Mouse (Mus musculus): ENCODE measurements around the gene Exosc1. TPM values are rescaled to one million over a fixed set of nuclear protein-coding genes. Genes with fewer than 3 reads are reported as not detected.

Exosc1 gene
- polyA plus RNA-seq, 1 experiment, result 27.5 TPM

GRCm38 (mm10) chr19:41906311-41907078 is 26.7 kb downstream of the Exosc1 start:
- no peak for TF ChIP-seq POLR2A (IDR thresholded peaks at IDR 0.05; ENCODE audit: control insufficient read depth, low read depth, low read length)
- no peak for TF ChIP-seq CTCF (IDR thresholded peaks at IDR 0.05; ENCODE audit: control insufficient read depth, insufficient read depth, insufficient replicate concordance, low read depth, low read length)
- Histone ChIP-seq H3K4me3 (ENCODE audit: control insufficient read depth, low read depth, low read length) (no peak overlapping the region), H3K27me3 (ENCODE audit: control insufficient read depth, insufficient read depth, low read length) (no peaks in the 10 kb centered on the region), H3K4me1 (ENCODE audit: control insufficient read depth, insufficient read depth, low read length) (no peaks in the 10 kb centered on the region), H3K36me3 (ENCODE audit: control insufficient read depth, insufficient read depth, low read length) (no peaks in the 10 kb centered on the region), H3K27ac (ENCODE audit: control insufficient read depth, insufficient read depth, low read depth, low read length) (no peak overlapping the region)

DNA sequence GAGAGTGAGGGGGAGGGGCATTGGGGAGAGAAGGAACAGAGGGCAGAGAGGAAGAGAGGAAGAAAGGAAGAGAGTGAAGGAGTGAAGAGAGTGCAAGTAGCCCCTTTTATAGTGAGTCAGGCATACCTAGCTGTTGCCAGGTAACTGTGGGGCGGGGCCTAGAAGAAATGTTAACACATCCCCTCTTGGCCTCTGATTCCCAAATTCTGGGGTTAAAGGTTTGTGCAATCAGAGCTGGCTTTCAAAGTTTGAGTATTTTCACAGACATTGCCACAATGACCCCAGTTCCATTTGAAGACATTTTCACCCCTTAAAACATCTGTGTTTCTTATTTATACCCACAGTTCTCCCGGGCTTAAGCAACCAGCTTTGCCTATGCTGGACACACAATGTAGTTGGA is 28.0 kb downstream of the Exosc1 start:
- TF ChIP-seq CTCF (IDR thresholded peaks at IDR 0.05; ENCODE audit: control insufficient read depth, insufficient read depth, insufficient replicate concordance, low read depth, low read length), result no peak
- TF ChIP-seq POLR2A (IDR thresholded peaks at IDR 0.05; ENCODE audit: control insufficient read depth, low read depth, low read length), result no peak
- Histone ChIP-seq H3K27me3 (ENCODE audit: control insufficient read depth, insufficient read depth, low read length) (no peaks in the 10 kb centered on the region), H3K4me3 (ENCODE audit: control insufficient read depth, low read depth, low read length) (no peak overlapping the region), H3K4me1 (ENCODE audit: control insufficient read depth, insufficient read depth, low read length) (no peaks in the 10 kb centered on the region), H3K36me3 (ENCODE audit: control insufficient read depth, insufficient read depth, low read length) (no peaks in the 10 kb centered on the region), H3K27ac (ENCODE audit: control insufficient read depth, insufficient read depth, low read depth, low read length) (no peak overlapping the region)

DNA sequence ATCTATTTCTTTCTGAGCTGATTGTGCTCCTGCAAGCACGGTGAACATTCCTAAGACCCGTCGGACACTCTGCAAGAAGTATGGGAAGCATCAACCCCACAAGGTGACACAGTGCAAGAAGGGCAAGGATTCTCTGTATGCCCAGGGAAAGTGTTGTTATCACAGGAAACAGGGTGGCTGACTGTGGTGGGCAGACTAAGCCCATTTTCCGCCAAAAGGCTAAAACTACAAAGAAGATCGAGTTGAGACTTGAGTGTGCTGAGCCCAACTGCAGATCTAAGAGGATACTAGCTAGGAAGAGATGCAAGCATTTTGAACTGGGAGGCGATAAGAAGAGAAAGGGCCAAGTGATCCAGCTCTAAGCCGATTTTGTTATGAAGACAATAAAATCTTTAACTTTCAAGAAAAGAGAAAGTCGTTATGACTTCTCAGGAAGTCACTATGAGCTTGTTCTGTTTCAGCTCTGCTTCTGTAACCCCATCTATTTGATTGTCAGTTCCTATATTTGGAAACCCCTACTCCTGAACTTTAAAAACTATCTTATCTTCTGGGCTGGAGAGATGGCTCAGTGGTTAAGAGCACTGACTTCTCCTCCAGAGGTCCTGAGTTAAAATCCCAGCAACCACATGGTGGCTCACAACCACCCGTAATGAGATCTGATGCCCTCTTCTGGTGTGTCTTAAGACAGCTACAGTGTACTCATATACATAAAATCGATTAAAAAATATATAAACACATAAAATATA is 30.2 kb downstream of the Exosc1 start:
- TF ChIP-seq POLR2A (IDR thresholded peaks at IDR 0.05; ENCODE audit: control insufficient read depth, low read depth, low read length), result no peak
- TF ChIP-seq CTCF (IDR thresholded peaks at IDR 0.05; ENCODE audit: control insufficient read depth, insufficient read depth, insufficient replicate concordance, low read depth, low read length), result no peak
- H3K4me3 ChIP-seq (ENCODE audit: control insufficient read depth, low read depth, low read length), result no peak overlapping the region
- no peaks in the 10 kb centered on the region for H3K4me1 ChIP-seq (ENCODE audit: control insufficient read depth, insufficient read depth, low read length)
- H3K36me3 ChIP-seq (ENCODE audit: control insufficient read depth, insufficient read depth, low read length), result no peaks in the 10 kb centered on the region
- no peak overlapping the region for H3K27ac ChIP-seq (ENCODE audit: control insufficient read depth, insufficient read depth, low read depth, low read length)
- no peaks in the 10 kb centered on the region for H3K27me3 ChIP-seq (ENCODE audit: control insufficient read depth, insufficient read depth, low read length)

GRCm38 (mm10) chr19:41901696-41902095 is 31.5 kb downstream of the Exosc1 start:
- Histone ChIP-seq H3K4me1 (ENCODE audit: control insufficient read depth, insufficient read depth, low read length) (no peaks in the 10 kb centered on the region), H3K36me3 (ENCODE audit: control insufficient read depth, insufficient read depth, low read length) (no peaks in the 10 kb centered on the region), H3K4me3 (ENCODE audit: control insufficient read depth, low read depth, low read length) (no peak overlapping the region), H3K27ac (ENCODE audit: control insufficient read depth, insufficient read depth, low read depth, low read length) (no peak overlapping the region), H3K27me3 (ENCODE audit: control insufficient read depth, insufficient read depth, low read length) (no peaks in the 10 kb centered on the region)
- TF ChIP-seq POLR2A (IDR thresholded peaks at IDR 0.05; ENCODE audit: control insufficient read depth, low read depth, low read length) (no peak), CTCF (IDR thresholded peaks at IDR 0.05; ENCODE audit: control insufficient read depth, insufficient read depth, insufficient replicate concordance, low read depth, low read length) (no peak)

- TF ChIP-seq POLR2A (IDR thresholded peaks at IDR 0.05; ENCODE audit: control insufficient read depth, low read depth, low read length) (no peak), CTCF (IDR thresholded peaks at IDR 0.05; ENCODE audit: control insufficient read depth, insufficient read depth, insufficient replicate concordance, low read depth, low read length) (no peak)
- Histone ChIP-seq H3K27me3 (ENCODE audit: control insufficient read depth, insufficient read depth, low read length) (no peaks in the 10 kb centered on the region), H3K36me3 (ENCODE audit: control insufficient read depth, insufficient read depth, low read length) (no peaks in the 10 kb centered on the region), H3K4me1 (ENCODE audit: control insufficient read depth, insufficient read depth, low read length) (no peaks in the 10 kb centered on the region), H3K4me3 (ENCODE audit: control insufficient read depth, low read depth, low read length) (no peak overlapping the region), H3K27ac (ENCODE audit: control insufficient read depth, insufficient read depth, low read depth, low read length) (no peak overlapping the region)
Observed at GRCm38 (mm10) chr19:41900495-41901090, 32.6 kb downstream of the Exosc1 start.

- Histone ChIP-seq H3K4me3 (ENCODE audit: control insufficient read depth, low read depth, low read length) (peak overlapping the region; percentile 64), H3K27me3 (ENCODE audit: control insufficient read depth, insufficient read depth, low read length) (no peaks in the 10 kb centered on the region), H3K4me1 (ENCODE audit: control insufficient read depth, insufficient read depth, low read length) (peaks cover 3% of the 10 kb centered on the region; the same call in 1 of the 2 replicates), H3K36me3 (ENCODE audit: control insufficient read depth, insufficient read depth, low read length) (no peaks in the 10 kb centered on the region), H3K27ac (ENCODE audit: control insufficient read depth, insufficient read depth, low read depth, low read length) (no peak overlapping the region)
- TF ChIP-seq POLR2A (IDR thresholded peaks at IDR 0.05; ENCODE audit: control insufficient read depth, low read depth, low read length) (no peak), CTCF (IDR thresholded peaks at IDR 0.05; ENCODE audit: control insufficient read depth, insufficient read depth, insufficient replicate concordance, low read depth, low read length) (no peak)
Observed at GRCm38 (mm10) chr19:41898860-41899259, 34.4 kb downstream of the Exosc1 start.

- Histone ChIP-seq H3K36me3 (ENCODE audit: control insufficient read depth, insufficient read depth, low read length) (no peaks in the 10 kb centered on the region), H3K4me1 (ENCODE audit: control insufficient read depth, insufficient read depth, low read length) (peaks cover 3% of the 10 kb centered on the region; the same call in 1 of the 2 replicates), H3K27me3 (ENCODE audit: control insufficient read depth, insufficient read depth, low read length) (no peaks in the 10 kb centered on the region), H3K27ac (ENCODE audit: control insufficient read depth, insufficient read depth, low read depth, low read length) (peak overlapping the region; percentile 50; the same call in 1 of the 2 replicates), H3K4me3 (ENCODE audit: control insufficient read depth, low read depth, low read length) (peak overlapping the region; percentile 96)
- no peak for TF ChIP-seq POLR2A (IDR thresholded peaks at IDR 0.05; ENCODE audit: control insufficient read depth, low read depth, low read length)
- TF ChIP-seq CTCF (IDR thresholded peaks at IDR 0.05; ENCODE audit: control insufficient read depth, insufficient read depth, insufficient replicate concordance, low read depth, low read length), result no peak
Observed at GRCm38 (mm10) chr19:41896319-41896711, 36.9 kb downstream of the Exosc1 start.
